Mouse (Mus musculus) embryonic facial prominence, embryonic 14.5 days (tissue): ENCODE measurements around the gene Olfm3. TPM values are rescaled to one million over a fixed set of nuclear protein-coding genes. Genes with fewer than 3 reads are reported as not detected.

Experiments
- ATAC-seq: fragments of 200-750 bp; cut with Nextera tagmentation; 2 replicates; pipeline ENCODE4 v1.8.0; 2017; ENCODE audit warnings: low read depth, moderate number of reproducible peaks, moderate TSS enrichment
- DNase-seq: peaks from one replicate; pipeline ENCODE4 v3.0.0-alpha.2; 2015; ENCODE audit warnings: low spot score
- H3K27ac ChIP-seq: fragments of 300-500 bp; sonication (generic); replicated peaks from 2 replicates; pipeline ENCODE4 v1.5.1; 2014; ENCODE audit warnings: low read depth, mild to moderate bottlenecking, low read length, moderate library complexity
- H3K27me3 ChIP-seq: fragments of 300-500 bp; sonication (generic); replicated peaks from 2 replicates; pipeline ENCODE4 v1.6.1; 2014; ENCODE audit warnings: low read length; ENCODE audit not compliant: control insufficient read depth, insufficient read depth
- H3K36me3 ChIP-seq: fragments of 300-500 bp; sonication (generic); 2 replicates; pipeline ENCODE4 v1.6.1; 2014; ENCODE audit warnings: low read length, mixed read lengths; ENCODE audit not compliant: control insufficient read depth, insufficient read depth
- H3K4me1 ChIP-seq: fragments of 300-500 bp; sonication (generic); 2 replicates; pipeline ENCODE4 v1.6.1; 2014; ENCODE audit warnings: antibody characterized with exemption, low read length; ENCODE audit not compliant: control insufficient read depth, insufficient read depth
- H3K4me2 ChIP-seq: fragments of 300-500 bp; sonication (generic); 2 replicates; pipeline ENCODE4 v1.6.1; 2014; ENCODE audit warnings: low read depth, mild to moderate bottlenecking, low read length, moderate library complexity, mixed read lengths
- H3K4me3 ChIP-seq: fragments of 300-500 bp; sonication (generic); 2 replicates; pipeline ENCODE4 v1.5.1; 2014; ENCODE audit warnings: low read depth, mild to moderate bottlenecking, low read length
- H3K9ac ChIP-seq: fragments of 300-500 bp; sonication (generic); 2 replicates; pipeline ENCODE4 v1.6.1; 2014; ENCODE audit warnings: low read depth, mild to moderate bottlenecking, low read length, moderate library complexity, mixed read lengths
- H3K9me3 ChIP-seq: fragments of 300-500 bp; sonication (generic); 2 replicates; pipeline ENCODE4 v1.6.1; 2016; ENCODE audit warnings: low read length; ENCODE audit not compliant: control insufficient read depth
- WGBS: fragments of 180-500 bp; shearing (Covaris S2); extraction: QIAGEN DNeasy Blood & Tissue Kit; methylation state at CpG from one replicate; pipeline ENCODE4 v1.1.7; 2014; 5-methylcytosine and 5-hydroxymethylcytosine counted together
- polyA plus RNA-seq: library from polyadenylated mRNA; unstranded; fragments of >200 nt; fragmentation: Nextera tagmentation; extraction: Ambion mirVana; gene quantifications from 2 replicates; pipeline ENCODE4 v1.2.1, GENCODE M21; 2014

Olfm3 gene
- polyA plus RNA-seq, 1 experiment from 2014 or later, result 0.53 TPM

- no peak overlapping the region for H3K4me2 ChIP-seq
- DNase-seq (no peak), ATAC-seq (no peak)
- H3K27ac ChIP-seq, result no peak overlapping the region
- 86% methylated on average over 7 of the region's 7 CpGs for WGBS
- H3K4me1 ChIP-seq, result no peaks in the 10 kb centered on the region
- H3K4me3 ChIP-seq, result no peak overlapping the region
- H3K9me3 ChIP-seq, result no peaks in the 10 kb centered on the region
- no peak overlapping the region for H3K9ac ChIP-seq
- no peaks in the 10 kb centered on the region for H3K36me3 ChIP-seq
- H3K27me3 ChIP-seq, result no peaks in the 10 kb centered on the region
Measured at GRCm38 (mm10) chr3:115174625-115175024, 270.7 kb downstream of the Olfm3 start.
